Mouse (Mus musculus): ENCODE measurements around the gene 2310046K23Rik. TPM values are rescaled to one million over a fixed set of nuclear protein-coding genes. Genes with fewer than 3 reads are reported as not detected.
"Not testable (repeated sequence)": the region's sequence is repeated elsewhere in the genome, so short reads cannot be mapped to it uniquely, and the experiment has no call there.

2310046K23Rik gene
- total and polyA plus RNA-seq, 3 experiments, result not detected

DNA sequence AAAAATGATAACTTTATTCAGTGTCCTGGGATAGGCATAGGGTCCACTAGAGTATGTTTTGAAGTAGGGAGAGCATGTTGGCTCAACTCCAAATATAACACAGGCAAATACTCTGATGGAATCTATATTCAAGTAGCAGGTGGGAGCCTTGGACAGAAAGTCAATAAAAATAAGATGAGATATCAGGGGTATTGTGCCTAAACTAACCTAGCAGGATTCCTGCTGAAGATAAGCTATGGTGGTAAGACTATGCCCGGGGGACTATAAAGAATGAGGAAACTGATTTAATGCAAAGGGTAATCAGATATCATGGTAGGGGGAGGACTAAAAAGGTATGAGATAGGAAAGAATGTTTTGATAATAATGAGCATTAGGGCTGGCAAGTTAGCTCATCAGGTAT, 26.1 kb downstream of the 2310046K23Rik start:
- Histone ChIP-seq H3K4me1 (ENCODE audit: control insufficient read depth in 1 of 2, insufficient read depth in 2 of 2, low read length in 2 of 2) (no peaks in the 10 kb centered on the region), H3K27me3 (ENCODE audit: control insufficient read depth in 1 of 2, insufficient read depth in 2 of 2, low read length in 2 of 2) (no peaks in the 10 kb centered on the region), H3K9me3 (replicated peaks; ENCODE audit: insufficient read depth, low read length) (no peaks in the 10 kb centered on the region), H3K79me2 (ENCODE audit: control insufficient read depth, insufficient read depth, low read length, poor library complexity) (no peaks in the 10 kb centered on the region), H3K36me3 (ENCODE audit: control insufficient read depth in 1 of 2, insufficient read depth in 2 of 2, low read length in 2 of 2) (no peaks in the 10 kb centered on the region), H3K9ac (ENCODE audit: control insufficient read depth, low read depth, low read length, poor library complexity, severe bottlenecking) (no peak overlapping the region), H3K4me3 (ENCODE audit: control insufficient read depth in 1 of 2, insufficient read depth in 1 of 2, low read depth in 2 of 2, low read length in 2 of 2) (no peak overlapping the region), H3K27ac (ENCODE audit: control insufficient read depth, low read depth, low read length) (no peak overlapping the region)
- no peak for DNase-seq (ENCODE audit: low read depth, low spot score)
- TF ChIP-seq GABPA (IDR thresholded peaks at IDR 0.05; ENCODE audit: low read depth, low read length), result no peak
- no peak for TF ChIP-seq E2F4 (IDR thresholded peaks at IDR 0.05; ENCODE audit: borderline replicate concordance, low read depth, low read length)
- TF ChIP-seq BHLHE40 (IDR thresholded peaks at IDR 0.05; ENCODE audit: borderline replicate concordance, low read depth, low read length), result no peak
- no peak for TF ChIP-seq MAX (IDR thresholded peaks at IDR 0.05; ENCODE audit: low read length)

DNA sequence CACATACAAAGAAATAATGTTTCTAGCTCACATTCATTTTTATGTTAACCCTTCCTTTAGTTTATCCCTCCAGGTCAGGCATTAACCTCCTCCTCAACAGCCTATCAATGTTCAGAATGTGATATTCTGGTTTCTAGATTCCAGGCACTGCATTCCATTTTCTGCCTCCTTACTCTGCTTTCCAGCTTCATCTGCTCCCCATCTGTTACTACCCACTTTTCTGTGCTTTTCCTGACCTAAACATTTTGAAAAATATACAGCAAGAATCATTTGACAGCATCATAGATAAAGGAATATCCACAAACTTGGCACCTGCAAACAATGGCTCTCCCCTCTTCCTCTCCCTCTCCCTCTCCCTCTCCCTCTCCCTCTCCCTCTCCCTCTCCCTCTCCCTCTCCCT, 30.8 kb downstream of the 2310046K23Rik start:
- Histone ChIP-seq H3K4me3 (ENCODE audit: control insufficient read depth in 1 of 2, insufficient read depth in 1 of 2, low read depth in 2 of 2, low read length in 2 of 2) (no peak overlapping the region), H3K79me2 (ENCODE audit: control insufficient read depth, insufficient read depth, low read length, poor library complexity) (no peaks in the 10 kb centered on the region), H3K9me3 (replicated peaks; ENCODE audit: insufficient read depth, low read length) (no peaks in the 10 kb centered on the region), H3K27ac (ENCODE audit: control insufficient read depth, low read depth, low read length) (no peak overlapping the region), H3K9ac (ENCODE audit: control insufficient read depth, low read depth, low read length, poor library complexity, severe bottlenecking) (no peak overlapping the region), H3K4me1 (ENCODE audit: control insufficient read depth in 1 of 2, insufficient read depth in 2 of 2, low read length in 2 of 2) (no peaks in the 10 kb centered on the region), H3K27me3 (ENCODE audit: control insufficient read depth in 1 of 2, insufficient read depth in 2 of 2, low read length in 2 of 2) (no peaks in the 10 kb centered on the region), H3K36me3 (ENCODE audit: control insufficient read depth in 1 of 2, insufficient read depth in 2 of 2, low read length in 2 of 2) (no peaks in the 10 kb centered on the region)
- TF ChIP-seq MXI1 (IDR thresholded peaks at IDR 0.05; ENCODE audit: low read depth, low read length), result no peak
- no peak for DNase-seq (ENCODE audit: low read depth, low spot score)

- H3K27me3 ChIP-seq (ENCODE audit: control insufficient read depth in 1 of 2, insufficient read depth in 2 of 2, low read length in 2 of 2), result no peaks in the 10 kb centered on the region
- H3K27ac ChIP-seq (ENCODE audit: control insufficient read depth, low read depth, low read length), result no peak within 1 kb of the TSS
- no peak within 1 kb of the TSS for H3K9ac ChIP-seq (ENCODE audit: control insufficient read depth, low read depth, low read length, poor library complexity, severe bottlenecking)
- H3K9me3 ChIP-seq (replicated peaks; ENCODE audit: insufficient read depth, low read length), result no peaks in the 10 kb centered on the region
- no peak for DNase-seq (ENCODE audit: low read depth, low spot score)
- no peaks in the 10 kb centered on the region for H3K36me3 ChIP-seq (ENCODE audit: control insufficient read depth in 1 of 2, insufficient read depth in 2 of 2, low read length in 2 of 2)
- H3K4me3 ChIP-seq (ENCODE audit: control insufficient read depth in 1 of 2, insufficient read depth in 1 of 2, low read depth in 2 of 2, low read length in 2 of 2), result no peak within 1 kb of the TSS
- TF ChIP-seq E2F4 (IDR thresholded peaks at IDR 0.05; ENCODE audit: borderline replicate concordance, low read depth, low read length) (no peak), KAT2A (conservative IDR thresholded peaks at IDR 0.05; ENCODE audit: low read depth, low read length) (no peak), ETS1 (IDR thresholded peaks at IDR 0.05; ENCODE audit: low read depth, low read length) (no peak), GATA1 (IDR thresholded peaks at IDR 0.05; ENCODE audit: low read depth, low read length) (no peak), UBTF (IDR thresholded peaks at IDR 0.05; ENCODE audit: borderline replicate concordance, insufficient read depth, low read depth, low read length) (no peak), CHD2 (IDR thresholded peaks at IDR 0.05; ENCODE audit: low read length) (no peak), GABPA (IDR thresholded peaks at IDR 0.05; ENCODE audit: low read depth, low read length) (no peak), JUND (IDR thresholded peaks at IDR 0.05; ENCODE audit: low read depth, low read length) (no peak), ZC3H11A (IDR thresholded peaks at IDR 0.05; ENCODE audit: low read depth, low read length) (no peak), MYB (IDR thresholded peaks at IDR 0.05; ENCODE audit: low read depth, low read length) (no peak), MYC (IDR thresholded peaks at IDR 0.05; ENCODE audit: low read depth, low read length) (no peak), USF2 (IDR thresholded peaks at IDR 0.05; ENCODE audit: borderline replicate concordance in 1 of 2, insufficient read depth in 1 of 2, low read depth in 1 of 2, low read length in 2 of 2) (no peak), POLR2A (IDR thresholded peaks at IDR 0.05; ENCODE audit: control insufficient read depth in 1 of 2, insufficient read depth in 1 of 2, low read depth in 1 of 2, low read length in 2 of 2, poor library complexity in 1 of 2) (no peak), POLR2AphosphoS2 (IDR thresholded peaks at IDR 0.05; ENCODE audit: low read length) (no peak), ELF1 (IDR thresholded peaks at IDR 0.05; ENCODE audit: low read depth, low read length) (no peak), HCFC1 (IDR thresholded peaks at IDR 0.05; ENCODE audit: low read depth, low read length) (no peak), MAX (IDR thresholded peaks at IDR 0.05; ENCODE audit: low read length) (no peak), POLR2AphosphoS5 (IDR thresholded peaks at IDR 0.05; ENCODE audit: borderline replicate concordance, low read depth, low read length) (no peak), RAD21 (IDR thresholded peaks at IDR 0.05; ENCODE audit: low read depth, low read length) (no peak), SIN3A (IDR thresholded peaks at IDR 0.05; ENCODE audit: low read length) (no peak)
- no peaks in the 10 kb centered on the region for H3K79me2 ChIP-seq (ENCODE audit: control insufficient read depth, insufficient read depth, low read length, poor library complexity)
- H3K4me1 ChIP-seq (ENCODE audit: control insufficient read depth in 1 of 2, insufficient read depth in 2 of 2, low read length in 2 of 2), result no peaks in the 10 kb centered on the region
Measured at GRCm38 (mm10) chr3:92500393-92500792, 33.9 kb downstream of the 2310046K23Rik start, which contains the start of gene Sprr4. Sprr4 (minus strand) TSS chr3:92500493.

DNA sequence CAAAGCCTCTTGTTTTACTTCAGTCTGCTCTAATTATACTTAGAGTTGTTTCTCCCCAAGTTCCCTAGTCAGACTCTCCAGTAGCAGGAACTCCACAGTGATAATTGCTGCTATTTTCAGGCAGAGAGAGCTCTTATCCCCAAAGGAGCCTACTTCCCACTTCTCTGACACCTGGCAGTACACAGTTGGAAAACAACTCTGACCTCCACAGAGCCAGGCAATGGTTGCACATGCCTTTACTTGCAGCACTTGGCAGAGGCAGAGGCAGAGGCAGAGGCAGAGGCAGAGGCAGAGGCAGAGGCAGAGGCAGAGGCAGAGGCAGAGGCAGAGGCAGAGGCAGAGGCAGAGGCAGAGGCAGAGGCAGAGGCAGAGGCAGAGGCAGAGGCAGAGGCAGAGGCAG, 44.0 kb downstream of the 2310046K23Rik start:
- not testable (repeated sequence) for H3K27me3 ChIP-seq (ENCODE audit: control insufficient read depth in 1 of 2, insufficient read depth in 2 of 2, low read length in 2 of 2); H3K9me3 ChIP-seq (replicated peaks; ENCODE audit: insufficient read depth, low read length); H3K4me1 ChIP-seq (ENCODE audit: control insufficient read depth in 1 of 2, insufficient read depth in 2 of 2, low read length in 2 of 2); H3K36me3 ChIP-seq (ENCODE audit: control insufficient read depth in 1 of 2, insufficient read depth in 2 of 2, low read length in 2 of 2); DNase-seq (ENCODE audit: low read depth, low spot score); H3K79me2 ChIP-seq (ENCODE audit: control insufficient read depth, insufficient read depth, low read length, poor library complexity); H3K27ac ChIP-seq (ENCODE audit: control insufficient read depth, low read depth, low read length); H3K4me3 ChIP-seq (ENCODE audit: control insufficient read depth in 1 of 2, insufficient read depth in 1 of 2, low read depth in 2 of 2, low read length in 2 of 2); H3K9ac ChIP-seq (ENCODE audit: control insufficient read depth, low read depth, low read length, poor library complexity, severe bottlenecking)

Measured in MEL (cell line).